Mouse (Mus musculus) granulocyte monocyte progenitor cell, adult 5-6 weeks (primary cell): ENCODE measurements around the gene Actl10. TPM values are rescaled to one million over a fixed set of nuclear protein-coding genes. Genes with fewer than 3 reads are reported as not detected.

Experiments
- ATAC-seq: replicated peaks from 2 replicates; pipeline ENCODE4 v1.8.0; 2016; ENCODE audit warnings: mild to moderate bottlenecking, moderate TSS enrichment, inconsistent platforms; ENCODE audit not compliant: poor library complexity, severe bottlenecking
- total RNA-seq, 2 experiments: library from RNA; stranded (forward) in 1 of 2; stranded (reverse) in 1 of 2; fragments of 200-712, 200-1000 nt in 1 of 2; fragments of >200 nt in 1 of 2; fragmentation: Nextera tagmentation in 1 of 2; gene quantifications; 2 replicates each; pipeline ENCODE4 v1.2.3; 2014 to 2017

Gene Actl10
- total RNA-seq, 2 experiments from 2014 or later: not detected

- no peak for ATAC-seq
Measured at GRCm38 (mm10) chr2:154549886-154550189, 1.7 kb upstream of the Actl10 start.

DNA sequence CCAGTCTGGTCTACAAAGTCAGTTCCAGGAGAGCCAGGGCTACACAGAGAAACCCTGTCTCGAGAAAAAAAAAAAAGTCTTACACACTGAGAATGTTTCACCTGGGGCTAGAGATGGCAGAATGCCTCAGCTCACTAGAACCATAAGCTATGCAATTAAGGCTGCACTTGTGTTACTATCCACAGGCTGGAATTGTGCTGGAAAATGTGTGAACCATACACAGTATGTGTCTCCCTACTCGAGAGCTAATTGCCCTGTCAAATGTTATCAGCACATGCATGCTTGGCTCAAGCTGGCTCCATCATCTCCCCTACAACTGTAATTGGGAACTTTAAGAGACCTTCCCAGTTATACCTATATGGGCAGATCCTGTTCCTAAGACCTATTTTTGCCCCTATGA lies 639 bp upstream of the Actl10 start:
- ATAC-seq: no peak

DNA sequence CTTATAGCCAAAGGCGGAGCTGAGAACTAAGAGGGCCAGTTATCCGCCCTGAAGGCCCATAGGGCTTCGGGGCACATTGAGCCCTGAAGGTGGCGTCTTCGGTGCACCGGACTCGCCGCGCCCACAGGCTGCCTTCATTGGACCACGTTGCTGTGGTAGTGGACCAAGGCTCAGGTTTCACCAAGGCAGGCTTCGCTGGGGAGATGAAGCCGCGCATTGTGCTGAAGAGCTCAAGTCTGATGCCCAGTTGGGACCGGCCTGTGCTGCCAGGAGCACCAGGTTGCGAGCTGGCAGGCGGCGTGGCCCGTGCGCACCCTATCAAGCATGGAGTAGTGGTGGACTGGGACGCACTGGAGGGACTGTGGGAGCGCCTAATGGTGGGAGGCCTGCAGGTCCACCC lies 351 bp downstream of the Actl10 start:
- peak; percentile 34 for ATAC-seq

- ATAC-seq: peak; percentile 65
Measured at GRCm38 (mm10) chr2:154552424-154552907, 890 bp downstream of the Actl10 start.

DNA sequence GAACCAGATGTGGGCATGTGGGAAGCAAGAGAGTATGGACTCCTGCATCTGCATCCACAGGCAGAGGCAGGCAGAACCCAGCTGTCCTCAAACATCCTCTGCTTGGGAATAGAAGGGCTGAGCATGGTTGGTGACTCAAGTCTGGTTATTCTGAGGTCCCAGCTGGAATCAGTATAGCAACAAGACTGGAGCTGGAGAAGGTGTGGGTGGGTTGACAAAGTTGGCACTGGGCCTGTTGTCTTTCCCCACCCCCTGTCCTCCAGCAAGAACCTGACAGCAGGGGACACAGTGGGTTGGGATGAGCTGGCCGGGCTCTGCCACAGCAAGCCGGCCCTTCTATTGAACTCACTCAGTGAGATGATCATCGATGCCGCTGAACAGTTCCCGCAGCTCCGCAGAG lies 3.7 kb downstream of the Actl10 start:
- ATAC-seq: no peak

DNA sequence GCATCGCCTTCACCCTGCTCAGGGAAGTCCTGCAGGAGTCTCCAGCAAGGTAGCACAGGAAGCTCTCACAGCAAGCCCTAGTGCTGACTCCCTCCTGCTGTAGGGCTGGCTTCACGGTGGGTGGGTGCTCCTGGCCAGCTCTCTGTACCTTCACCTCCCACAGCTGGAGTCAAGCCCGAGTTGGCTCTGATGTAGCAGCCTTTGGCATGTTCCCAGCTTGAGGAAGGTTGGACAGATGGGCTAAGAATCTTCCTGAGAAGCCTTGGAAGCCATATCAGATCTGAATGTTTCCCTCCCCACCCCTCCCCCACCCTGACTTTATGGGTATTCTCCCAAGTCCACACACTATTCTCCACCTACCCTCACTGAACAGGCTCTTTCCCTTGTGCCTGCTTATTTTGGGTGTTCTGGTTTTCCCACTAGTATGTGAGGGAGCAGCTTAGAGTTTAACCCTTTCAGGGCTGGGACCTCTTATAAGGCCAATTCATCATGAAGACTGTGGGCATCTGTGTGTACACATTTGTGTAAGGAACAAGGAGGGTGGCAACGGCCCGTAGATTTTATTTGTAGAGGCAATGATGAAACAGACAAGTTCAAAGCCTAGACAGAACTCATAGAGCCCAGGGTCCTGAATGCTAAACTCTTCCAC lies 5.7 kb downstream of the Actl10 start:
- ATAC-seq: no peak

GRCm38 (mm10) chr2:154558264-154559039 lies 6.9 kb downstream of the Actl10 start, which contains the start of gene Necab3:
Necab3 (minus strand) TSS chr2:154558890.
- ATAC-seq: peak; percentile 80

- ATAC-seq: no peak
Measured at GRCm38 (mm10) chr2:154563612-154564170, 12.1 kb downstream of the Actl10 start.

- no peak for ATAC-seq
Measured at GRCm38 (mm10) chr2:154565562-154565961, 14.0 kb downstream of the Actl10 start.

DNA sequence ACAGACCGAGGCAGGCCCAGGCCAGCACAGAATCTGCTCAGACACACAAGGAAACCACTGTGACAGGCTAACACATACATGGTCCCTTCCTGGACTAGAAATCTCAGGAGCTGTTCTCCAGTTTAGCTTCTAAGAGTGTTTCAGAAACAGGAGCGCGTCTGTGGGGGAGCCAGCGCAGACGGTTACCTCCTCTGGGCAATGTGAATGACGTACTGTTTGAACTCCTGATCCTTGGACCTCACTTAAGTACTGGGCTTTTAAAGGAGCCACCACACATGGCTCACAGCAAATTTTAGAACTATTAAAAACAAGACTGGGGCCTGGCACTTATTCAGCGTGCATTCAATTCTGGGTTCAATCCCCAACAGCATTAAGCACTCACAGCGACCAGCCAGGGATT lies 15.1 kb downstream of the Actl10 start:
- no peak for ATAC-seq

GRCm38 (mm10) chr2:154567766-154568165 lies 16.2 kb downstream of the Actl10 start:
- no peak for ATAC-seq

DNA sequence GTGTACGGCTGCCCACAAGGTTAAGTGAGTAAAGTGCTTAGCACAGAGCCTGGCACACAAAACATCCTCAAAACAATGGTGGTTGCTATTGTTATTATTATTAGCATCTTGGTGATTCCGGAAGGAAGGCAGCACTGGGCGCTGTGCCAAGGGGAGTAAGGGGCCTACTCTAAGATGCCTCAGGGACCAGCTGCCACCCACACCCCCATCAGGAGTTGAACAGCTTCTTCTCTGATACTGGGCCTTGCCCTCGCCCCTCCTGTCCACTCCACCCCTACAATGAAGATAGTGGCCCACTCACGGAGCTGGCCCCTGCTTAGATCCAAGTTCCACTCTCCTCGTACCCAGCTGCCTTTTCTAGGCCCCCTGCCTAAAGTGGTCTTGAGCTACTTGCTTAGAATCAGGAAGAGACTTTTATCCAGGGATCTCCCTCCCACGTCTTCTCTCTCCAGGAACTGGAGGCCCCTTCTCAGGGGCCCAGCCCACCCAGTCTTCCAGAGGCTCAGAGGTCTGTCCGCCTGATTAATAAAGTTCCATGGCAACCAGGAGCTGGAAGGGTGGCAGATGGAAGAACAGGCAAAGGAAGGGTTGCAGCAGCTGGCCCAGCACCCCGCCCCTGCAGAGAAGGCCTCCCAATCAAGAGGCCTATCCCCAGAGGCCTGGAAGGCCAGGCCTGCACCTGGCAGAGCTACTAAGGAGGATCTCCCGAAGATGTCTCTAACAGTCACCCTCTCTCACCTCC lies 16.9 kb downstream of the Actl10 start:
- ATAC-seq: no peak

DNA sequence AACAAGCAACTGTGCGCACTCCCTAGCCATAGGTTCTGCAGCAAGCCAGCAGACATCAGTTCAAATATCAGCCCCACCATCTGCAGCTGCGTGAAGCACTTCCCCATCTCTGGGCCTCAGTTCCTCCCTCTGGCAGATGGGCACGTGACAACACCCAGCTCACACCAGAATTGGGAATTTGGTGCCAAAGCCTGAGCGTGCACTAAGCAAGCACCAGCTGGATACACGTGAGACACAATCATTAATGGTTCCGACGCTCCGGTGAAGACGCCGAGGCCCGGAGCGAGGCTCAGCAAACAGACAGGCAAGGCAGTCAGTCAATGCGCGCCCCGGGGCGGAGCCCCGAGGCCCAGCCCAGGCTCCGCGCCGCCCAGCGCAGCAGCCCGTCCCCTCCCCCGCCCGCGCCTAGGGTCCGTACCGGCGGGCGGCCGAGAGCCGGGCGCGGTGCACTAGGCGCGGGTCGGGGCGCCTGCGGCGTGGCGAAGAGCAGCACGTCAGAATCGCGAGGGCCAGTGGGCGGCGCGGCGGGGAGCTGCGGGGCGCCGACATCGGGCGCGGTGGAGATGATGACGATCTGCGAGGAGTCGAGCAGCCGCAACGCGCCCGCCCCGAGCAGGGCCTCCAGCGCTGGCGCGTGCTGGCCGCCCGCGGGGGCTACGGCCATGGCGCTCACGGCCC lies 17.6 kb downstream of the Actl10 start:
- peak; percentile 42 for ATAC-seq

DNA sequence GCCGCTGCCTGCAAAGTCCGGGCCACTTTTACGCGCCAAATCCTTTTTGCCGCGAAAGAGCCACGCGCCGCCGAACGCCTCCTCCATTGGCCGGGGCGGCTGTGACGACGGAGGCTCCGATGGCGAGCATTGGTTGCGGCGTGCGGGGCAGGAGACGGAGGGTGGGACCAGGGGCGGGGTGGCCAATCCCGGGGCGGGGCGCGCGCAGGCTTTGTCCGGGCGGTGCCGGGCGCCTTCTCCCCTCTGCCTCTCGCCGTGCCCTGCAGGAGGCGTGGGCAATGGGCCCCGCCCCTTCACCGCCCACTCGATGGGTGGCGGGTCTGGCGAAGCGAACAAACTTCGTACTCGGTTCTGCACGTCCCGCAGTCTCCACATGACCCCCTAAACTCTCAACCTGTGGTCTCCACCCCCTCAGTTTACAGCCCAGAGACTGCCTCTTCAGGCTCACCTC lies 18.3 kb downstream of the Actl10 start, which contains the start of gene E2f1:
Gene E2f1, minus strand, starts transcription at position 57 of the 451 bp plus-strand sequence.
- peak; percentile 73 for ATAC-seq

- ATAC-seq: 0 out of 2 replicates have a peak, but pooled peaks have one; percentile 3
Measured at GRCm38 (mm10) chr2:154570666-154571065, 19.1 kb downstream of the Actl10 start.

- no peak for ATAC-seq
Measured at GRCm38 (mm10) chr2:154571266-154571665, 19.7 kb downstream of the Actl10 start.

- ATAC-seq: no peak
Measured at GRCm38 (mm10) chr2:154571976-154572375, 20.4 kb downstream of the Actl10 start.

GRCm38 (mm10) chr2:154572996-154573395 lies 21.4 kb downstream of the Actl10 start:
- ATAC-seq: no peak

DNA sequence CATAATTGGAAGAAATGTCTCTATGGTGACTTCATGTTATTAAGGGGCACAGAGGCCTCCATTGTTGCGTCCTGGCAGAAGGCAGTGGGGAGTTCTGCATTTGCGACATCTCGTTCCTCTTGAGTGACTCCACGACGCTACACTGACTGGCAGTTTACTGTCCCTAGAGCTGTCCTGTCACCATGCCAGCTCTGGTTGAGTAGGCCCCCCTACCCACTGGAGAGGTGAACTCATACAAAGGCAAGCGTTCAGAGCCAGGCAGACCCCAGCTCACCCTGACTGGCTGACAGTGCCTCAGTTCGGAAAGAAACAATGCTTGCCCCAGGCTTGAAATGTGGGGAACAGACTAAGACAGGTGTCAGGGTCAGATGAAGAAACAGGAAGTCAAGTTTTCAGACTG lies 22.7 kb downstream of the Actl10 start:
- ATAC-seq: peak; percentile 49
